11 mouse cellular contexts compared by ENCODE assay signal in the genomic region with DNA sequence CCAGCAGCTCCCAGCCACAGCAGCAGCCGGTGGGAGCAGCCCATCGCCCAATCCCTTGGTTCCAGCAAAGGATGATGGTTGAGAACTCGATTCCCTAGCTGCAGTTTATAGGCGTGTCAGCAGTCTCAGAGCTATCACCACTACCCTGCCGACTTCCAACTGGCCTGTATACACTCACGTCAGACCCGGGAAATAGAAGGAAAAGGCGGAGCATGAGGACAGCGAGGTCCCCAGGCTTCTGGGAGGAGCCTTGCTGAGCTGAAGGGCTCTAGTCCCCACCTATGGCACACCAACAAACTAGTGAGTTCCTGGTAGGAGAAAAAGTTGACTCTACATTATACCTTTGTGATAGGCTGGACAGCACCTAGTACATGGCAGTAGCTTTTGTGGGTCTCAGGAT. TPM values are rescaled to one million over a fixed set of nuclear protein-coding genes. Genes with fewer than 3 reads are reported as not detected.
DNase-seq lines count a peak whose midpoint lies in the region; ATAC-seq and TF ChIP-seq lines count a peak whose summit lies in the region.
"Had no signal": no experiment of that assay in that cellular context is flagged by ENCODE, and none has a peak within 500 bp of the region (broad histone marks: within the 10 kb centered on the region; RNA-seq: fewer than 3 reads in every experiment).

TSS of gene Ltk (minus strand) at position 181 of the 400 bp plus-strand sequence.

- H3K4me2 ChIP-seq in kidney, embryonic 15.5 days: peak within 1 kb of the TSS; percentile 98; the same call in 1 of the 2 replicates
- no peak within 1 kb of the TSS for H3K4me2 ChIP-seq in intestine, embryonic 16.5 days (ENCODE audit: low read depth, low read length)

- ATAC-seq in kidney, embryonic 15.5 days (replicated peaks; ENCODE audit: low FRiP score): no peak
- ATAC-seq in intestine, embryonic 16.5 days: peak; percentile 34; the same call in 1 of the 2 replicates
- ATAC-seq in monocyte, adult 5-6 weeks (replicated peaks; ENCODE audit: insufficient number of reproducible peaks, low FRiP score, low TSS enrichment, poor library complexity, severe bottlenecking): no peak

- no peak for TF ChIP-seq CTCF in thymus, adult 2 months (IDR thresholded peaks at IDR 0.05; ENCODE audit: borderline replicate concordance, control insufficient read depth, extremely low read depth, insufficient read depth, low read length, poor library complexity)

- no peaks in the 10 kb centered on the region for H3K9me3 ChIP-seq in kidney, embryonic 15.5 days (replicated peaks)
- H3K9me3 ChIP-seq in intestine, embryonic 16.5 days (ENCODE audit: control insufficient read depth, low read length): no peaks in the 10 kb centered on the region

- TF ChIP-seq POLR2A in thymus, adult 2 months (IDR thresholded peaks at IDR 0.05; ENCODE audit: control insufficient read depth, extremely low read depth, insufficient read depth, low read length, poor library complexity): no peak

- no peak within 1 kb of the TSS for H3K4me3 ChIP-seq in kidney, embryonic 15.5 days (replicated peaks)
- no peak within 1 kb of the TSS for H3K4me3 ChIP-seq in thymus, adult 2 months (ENCODE audit: control insufficient read depth, insufficient read depth, low read length)
- H3K4me3 ChIP-seq in intestine, embryonic 16.5 days (ENCODE audit: low read length): no peak within 1 kb of the TSS

- DNase-seq in kidney, postnatal 4 days: no peak
- DNase-seq in thymus, adult 2 months: no peak
- DNase-seq in thymus, postnatal 25 days: no peak
- DNase-seq in adrenal gland, postnatal 10 days: no peak
- DNase-seq in urinary bladder, postnatal 36 days (ENCODE audit: low spot score in 2 of 2): no peak
- DNase-seq: cerebellum, adult 8-10 months; right cerebral cortex, postnatal 25 days had no signal

- no peak within 1 kb of the TSS for H3K27ac ChIP-seq in kidney, embryonic 15.5 days
- no peak within 1 kb of the TSS for H3K27ac ChIP-seq in thymus, adult 2 months (ENCODE audit: control insufficient read depth, insufficient read depth, low read length)
- H3K27ac ChIP-seq in intestine, embryonic 16.5 days (ENCODE audit: low read length): no peak within 1 kb of the TSS

- peaks cover 21% of the 10 kb centered on the region for H3K4me1 ChIP-seq in kidney, embryonic 15.5 days
- H3K4me1 ChIP-seq in thymus, adult 2 months (replicated peaks; ENCODE audit: control insufficient read depth, insufficient read depth, low read length): peaks cover 16% of the 10 kb centered on the region
- H3K4me1 ChIP-seq in intestine, embryonic 16.5 days (ENCODE audit: control insufficient read depth, insufficient read depth, low read length): peaks cover 7% of the 10 kb centered on the region

- WGBS in kidney, embryonic 15.5 days: 10% methylated on average over 9 of the region's 9 CpGs
- 42% methylated on average over 9 of the region's 9 CpGs for WGBS in thymus, adult 2 months
- WGBS in intestine, embryonic 16.5 days: 13% methylated on average over 9 of the region's 9 CpGs

- H3K27me3 ChIP-seq in kidney, embryonic 15.5 days: peaks cover 69% of the 10 kb centered on the region
- peaks cover 20% of the 10 kb centered on the region for H3K27me3 ChIP-seq in thymus, adult 2 months (ENCODE audit: control insufficient read depth, insufficient read depth, low read length)
- H3K27me3 ChIP-seq in intestine, embryonic 16.5 days (replicated peaks; ENCODE audit: control insufficient read depth, insufficient read depth, low read length): peaks cover 24% of the 10 kb centered on the region

- H3K36me3 ChIP-seq in kidney, embryonic 15.5 days: peaks cover 20% of the 10 kb centered on the region
- H3K36me3 ChIP-seq in thymus, adult 2 months (ENCODE audit: control insufficient read depth, insufficient read depth, low read length): no peaks in the 10 kb centered on the region
- H3K36me3 ChIP-seq in intestine, embryonic 16.5 days (ENCODE audit: control insufficient read depth, insufficient read depth, low read length): no peaks in the 10 kb centered on the region

- no peak within 1 kb of the TSS for H3K9ac ChIP-seq in kidney, embryonic 15.5 days
- no peak within 1 kb of the TSS for H3K9ac ChIP-seq in intestine, embryonic 16.5 days (ENCODE audit: low read depth, low read length)

RNA-seq across cellular contexts. Expression of gene Ltk, which starts in this region (rescaled TPM):
- 0.53 and 0.95 TPM in 2 replicates for polyA plus RNA-seq in kidney, embryonic 15.5 days (2015; fragmentation: Nextera tagmentation; extraction: Ambion mirVana)
- polyA plus RNA-seq in thymus, adult 2 months (2012; rRNA removed): 11.5 and 13.0 TPM in 2 replicates
- 0.86 and 1.1 TPM in 2 replicates for polyA plus RNA-seq in intestine, embryonic 16.5 days (2015; fragmentation: Nextera tagmentation; extraction: Ambion mirVana)
- 1 to 10 TPM in 1 of 2 experiments, under 1 TPM in 1; 0.57 to 1.3 TPM for total RNA-seq in adrenal gland, postnatal 10 days (2021)
- 0.21 to 0.87 TPM in 2 of 3 replicates, not detected in the other for total RNA-seq in monocyte, adult 5-6 weeks (2017)
- total RNA-seq: gastrocnemius, adult 8-10 months had no signal
